Mouse (Mus musculus): ENCODE measurements around the gene Mmd.
A peak's percentile ranks its signal among the peaks of the same experiment; 100 is the strongest.

DNA sequence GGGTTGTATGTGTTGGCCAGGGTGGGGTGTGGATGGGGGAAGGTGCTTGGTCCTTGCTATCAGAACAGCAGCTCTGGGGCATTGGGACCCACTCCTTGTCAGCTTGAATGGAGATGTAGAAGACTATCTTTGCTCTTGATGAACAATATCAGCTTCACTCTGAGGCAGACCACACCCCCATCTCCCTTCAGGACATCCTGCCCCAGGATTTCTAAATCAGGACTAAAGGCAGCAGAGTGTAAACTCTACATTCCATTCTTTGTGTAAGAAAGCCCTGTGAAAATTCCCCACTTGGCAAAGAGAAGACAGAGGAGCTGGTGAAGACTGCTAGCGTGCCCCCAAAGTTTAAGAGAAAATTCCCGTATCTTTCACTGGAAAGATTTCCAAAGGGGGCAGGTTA is 18.6 kb upstream of the Mmd start:
- TF ChIP-seq POLR2A (IDR thresholded peaks at IDR 0.05; ENCODE audit: insufficient read depth, low read depth, low read length) = peak; percentile 46; the same call in 1 of the 2 replicates
- TF ChIP-seq CTCF (IDR thresholded peaks at IDR 0.05) = no peak
- TF ChIP-seq EP300 (IDR thresholded peaks at IDR 0.05; ENCODE audit: insufficient read depth, low read depth, low read length) = no peak

Data from heart, adult 2 months (tissue).